Mouse (Mus musculus): ENCODE data around the gene Syt6. TPM values are rescaled to one million over a fixed set of nuclear protein-coding genes. Genes with fewer than 3 reads are reported as not detected.

The Syt6 gene
- polyA plus RNA-seq (2015; fragmentation: Nextera tagmentation; extraction: Ambion mirVana), result 0.51 and 0.59 TPM in 2 replicates

- Histone ChIP-seq H3K9me3 (no peaks in the 10 kb centered on the region), H3K27me3 (peaks cover 82% of the 10 kb centered on the region), H3K27ac (no peak within 1 kb of the TSS), H3K4me3 (peak within 1 kb of the TSS; percentile 46), H3K4me1 (peaks cover 17% of the 10 kb centered on the region), H3K9ac (peak within 1 kb of the TSS; percentile 23; the same call in 1 of the 2 replicates), H3K4me2 (peak within 1 kb of the TSS; percentile 95), H3K36me3 (no peaks in the 10 kb centered on the region)
- 0 out of 2 replicates have a peak, but pooled peaks have one; percentile 20 for ATAC-seq (ENCODE audit: borderline replicate concordance, extremely low read depth, low FRiP score, low TSS enrichment)
- 2% methylated on average over 44 of the region's 44 CpGs for WGBS
Observed at GRCm38 (mm10) chr3:103575156-103575892, at the start of gene Syt6. Gene Syt6, plus strand, starts transcription at chr3:103575231.

- H3K36me3 ChIP-seq, result no peaks in the 10 kb centered on the region
- no peak overlapping the region for H3K4me3 ChIP-seq
- H3K27ac ChIP-seq, result peak overlapping the region; percentile 42
- ATAC-seq (ENCODE audit: borderline replicate concordance, extremely low read depth, low FRiP score, low TSS enrichment), result peak; percentile 39; the same call in 1 of the 2 replicates
- H3K9me3 ChIP-seq, result no peaks in the 10 kb centered on the region
- no peaks in the 10 kb centered on the region for H3K27me3 ChIP-seq
- peak overlapping the region; percentile 5; the same call in 1 of the 2 replicates for H3K4me2 ChIP-seq
- no peak overlapping the region for H3K9ac ChIP-seq
- H3K4me1 ChIP-seq, result no peaks in the 10 kb centered on the region
- WGBS, result 43% methylated on average over 4 of the region's 4 CpGs
Observed at GRCm38 (mm10) chr3:103526201-103526704, 48.8 kb upstream of the Syt6 start.

GRCm38 (mm10) chr3:103526864-103527263 is 48.2 kb upstream of the Syt6 start:
- peak overlapping the region; percentile 42 for H3K27ac ChIP-seq
- no peaks in the 10 kb centered on the region for H3K36me3 ChIP-seq
- no peaks in the 10 kb centered on the region for H3K4me1 ChIP-seq
- ATAC-seq (ENCODE audit: borderline replicate concordance, extremely low read depth, low FRiP score, low TSS enrichment), result peak; percentile 75; the same call in 1 of the 2 replicates
- H3K4me2 ChIP-seq, result peak overlapping the region; percentile 5; the same call in 1 of the 2 replicates
- no peak overlapping the region for H3K9ac ChIP-seq
- H3K4me3 ChIP-seq, result no peak overlapping the region
- WGBS, result 9% methylated on average over 2 of the region's 2 CpGs
- no peaks in the 10 kb centered on the region for H3K27me3 ChIP-seq
- no peaks in the 10 kb centered on the region for H3K9me3 ChIP-seq

DNA sequence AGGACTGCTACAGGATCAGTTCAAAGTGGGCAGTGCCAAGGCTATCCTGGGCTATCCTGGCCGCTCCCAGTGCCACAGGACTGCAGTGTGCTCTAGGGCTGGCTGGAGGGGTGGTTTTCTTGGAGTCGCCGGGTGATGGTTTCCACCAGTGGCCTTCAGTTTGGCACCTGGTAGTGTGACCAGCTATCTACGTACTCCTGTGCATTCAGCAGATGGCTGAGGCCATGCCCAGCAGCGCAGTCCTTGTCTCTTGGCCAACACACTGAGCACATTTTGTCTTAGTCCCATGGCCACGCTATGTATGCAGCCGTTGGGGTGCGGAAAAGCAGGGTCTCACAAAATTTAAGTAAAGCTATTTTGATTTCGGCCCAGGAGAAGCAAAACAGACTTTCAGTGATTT is 41.0 kb upstream of the Syt6 start:
- Histone ChIP-seq H3K27me3 (no peaks in the 10 kb centered on the region), H3K9ac (no peak overlapping the region), H3K4me1 (peaks cover 10% of the 10 kb centered on the region; the same call in 1 of the 2 replicates), H3K36me3 (no peaks in the 10 kb centered on the region), H3K4me2 (no peak overlapping the region), H3K27ac (no peak overlapping the region), H3K9me3 (no peaks in the 10 kb centered on the region), H3K4me3 (no peak overlapping the region)
- 95% methylated on average over 9 of the region's 9 CpGs for WGBS
- ATAC-seq (ENCODE audit: borderline replicate concordance, extremely low read depth, low FRiP score, low TSS enrichment), result no peak

- 32% methylated on average over 5 of the region's 5 CpGs for WGBS
- H3K9me3 ChIP-seq, result no peaks in the 10 kb centered on the region
- peaks cover 14% of the 10 kb centered on the region; the same call in 1 of the 2 replicates for H3K4me1 ChIP-seq
- no peak overlapping the region for H3K4me2 ChIP-seq
- H3K27me3 ChIP-seq, result no peaks in the 10 kb centered on the region
- H3K36me3 ChIP-seq, result no peaks in the 10 kb centered on the region
- no peak for ATAC-seq (ENCODE audit: borderline replicate concordance, extremely low read depth, low FRiP score, low TSS enrichment)
- no peak overlapping the region for H3K4me3 ChIP-seq
- no peak overlapping the region for H3K27ac ChIP-seq
- H3K9ac ChIP-seq, result no peak overlapping the region
Observed at GRCm38 (mm10) chr3:103535207-103535606, 39.8 kb upstream of the Syt6 start.

GRCm38 (mm10) chr3:103539148-103539547 is 35.9 kb upstream of the Syt6 start:
- Histone ChIP-seq H3K4me2 (no peak overlapping the region), H3K27me3 (no peaks in the 10 kb centered on the region), H3K4me1 (peaks cover 14% of the 10 kb centered on the region; the same call in 1 of the 2 replicates), H3K36me3 (no peaks in the 10 kb centered on the region), H3K9ac (no peak overlapping the region), H3K4me3 (no peak overlapping the region), H3K9me3 (no peaks in the 10 kb centered on the region), H3K27ac (no peak overlapping the region)
- ATAC-seq (ENCODE audit: borderline replicate concordance, extremely low read depth, low FRiP score, low TSS enrichment), result no peak
- 50% methylated on average over 7 of the region's 7 CpGs for WGBS

- no peak overlapping the region for H3K27ac ChIP-seq
- 39% methylated on average over 2 of the region's 2 CpGs for WGBS
- H3K36me3 ChIP-seq, result no peaks in the 10 kb centered on the region
- no peaks in the 10 kb centered on the region for H3K9me3 ChIP-seq
- H3K4me3 ChIP-seq, result no peak overlapping the region
- H3K4me1 ChIP-seq, result no peaks in the 10 kb centered on the region
- ATAC-seq (ENCODE audit: borderline replicate concordance, extremely low read depth, low FRiP score, low TSS enrichment), result no peak
- H3K4me2 ChIP-seq, result no peak overlapping the region
- H3K9ac ChIP-seq, result no peak overlapping the region
- no peaks in the 10 kb centered on the region for H3K27me3 ChIP-seq
Observed at GRCm38 (mm10) chr3:103546166-103546565, 28.9 kb upstream of the Syt6 start.

GRCm38 (mm10) chr3:103546626-103547025 is 28.4 kb upstream of the Syt6 start:
- H3K4me3 ChIP-seq, result no peak overlapping the region
- ATAC-seq (ENCODE audit: borderline replicate concordance, extremely low read depth, low FRiP score, low TSS enrichment), result no peak
- H3K27me3 ChIP-seq, result no peaks in the 10 kb centered on the region
- H3K9ac ChIP-seq, result no peak overlapping the region
- no peak overlapping the region for H3K27ac ChIP-seq
- WGBS, result 24% methylated on average over 3 of the region's 3 CpGs
- no peaks in the 10 kb centered on the region for H3K9me3 ChIP-seq
- no peaks in the 10 kb centered on the region for H3K4me1 ChIP-seq
- H3K36me3 ChIP-seq, result no peaks in the 10 kb centered on the region
- H3K4me2 ChIP-seq, result no peak overlapping the region

DNA sequence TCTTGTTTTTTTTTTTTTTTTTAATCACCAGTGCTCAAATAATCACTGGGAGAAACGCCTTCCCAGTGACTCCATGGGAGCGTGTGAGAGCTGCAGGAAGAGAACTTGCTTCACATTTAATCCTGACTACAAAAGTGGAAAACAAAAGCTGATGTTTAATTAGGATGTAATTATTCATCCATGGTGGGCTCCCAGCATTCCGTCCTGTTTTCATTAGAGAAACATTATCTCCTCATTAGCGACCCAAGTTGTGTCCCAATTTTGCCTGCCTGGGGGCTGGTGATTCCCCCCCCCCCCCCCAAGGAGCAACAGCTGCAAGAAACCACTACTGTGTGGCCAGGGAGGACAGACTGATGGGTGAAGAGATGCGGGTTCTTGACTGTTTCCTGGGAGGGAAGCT is 24.8 kb upstream of the Syt6 start:
- H3K4me3 ChIP-seq, result no peak overlapping the region
- no peaks in the 10 kb centered on the region for H3K4me1 ChIP-seq
- no peak overlapping the region for H3K27ac ChIP-seq
- no peak overlapping the region for H3K4me2 ChIP-seq
- H3K27me3 ChIP-seq, result no peaks in the 10 kb centered on the region
- ATAC-seq (ENCODE audit: borderline replicate concordance, extremely low read depth, low FRiP score, low TSS enrichment), result no peak
- 51% methylated on average over 5 of the region's 5 CpGs for WGBS
- no peaks in the 10 kb centered on the region for H3K36me3 ChIP-seq
- H3K9me3 ChIP-seq, result no peaks in the 10 kb centered on the region
- no peak overlapping the region for H3K9ac ChIP-seq

- Histone ChIP-seq H3K27ac (no peak overlapping the region), H3K27me3 (peaks cover 13% of the 10 kb centered on the region), H3K36me3 (no peaks in the 10 kb centered on the region), H3K9ac (no peak overlapping the region), H3K4me3 (no peak overlapping the region), H3K4me2 (no peak overlapping the region), H3K9me3 (no peaks in the 10 kb centered on the region), H3K4me1 (no peaks in the 10 kb centered on the region)
- WGBS, result 70% methylated on average over 3 of the region's 3 CpGs
- no peak for ATAC-seq (ENCODE audit: borderline replicate concordance, extremely low read depth, low FRiP score, low TSS enrichment)
Observed at GRCm38 (mm10) chr3:103567226-103567625, 7.8 kb upstream of the Syt6 start.

DNA sequence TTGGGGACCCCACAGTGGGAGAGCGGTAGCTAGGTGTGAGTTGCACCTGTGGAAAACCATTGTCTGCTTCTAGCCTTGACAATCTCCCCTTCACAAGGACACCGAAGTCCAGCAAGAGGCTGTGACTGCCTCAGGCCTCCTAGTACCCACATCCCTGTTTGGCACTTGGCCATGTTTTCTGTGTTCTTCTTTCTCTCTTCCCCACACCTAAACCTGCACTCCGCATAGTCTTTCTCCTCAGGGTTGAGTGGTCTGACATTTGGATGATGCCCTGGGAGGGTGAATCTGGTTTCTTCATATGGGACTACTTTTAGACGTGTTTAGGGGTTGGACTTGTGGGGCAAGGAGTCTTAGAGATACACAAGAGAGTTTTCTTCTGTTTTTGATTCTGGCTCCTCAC is 2.5 kb upstream of the Syt6 start:
- Histone ChIP-seq H3K4me1 (peaks cover 17% of the 10 kb centered on the region), H3K27ac (no peak overlapping the region), H3K9me3 (no peaks in the 10 kb centered on the region), H3K4me3 (no peak overlapping the region), H3K9ac (no peak overlapping the region), H3K27me3 (peaks cover 66% of the 10 kb centered on the region), H3K4me2 (no peak overlapping the region), H3K36me3 (no peaks in the 10 kb centered on the region)
- 73% methylated on average over 4 of the region's 4 CpGs for WGBS
- no peak for ATAC-seq (ENCODE audit: borderline replicate concordance, extremely low read depth, low FRiP score, low TSS enrichment)

DNA sequence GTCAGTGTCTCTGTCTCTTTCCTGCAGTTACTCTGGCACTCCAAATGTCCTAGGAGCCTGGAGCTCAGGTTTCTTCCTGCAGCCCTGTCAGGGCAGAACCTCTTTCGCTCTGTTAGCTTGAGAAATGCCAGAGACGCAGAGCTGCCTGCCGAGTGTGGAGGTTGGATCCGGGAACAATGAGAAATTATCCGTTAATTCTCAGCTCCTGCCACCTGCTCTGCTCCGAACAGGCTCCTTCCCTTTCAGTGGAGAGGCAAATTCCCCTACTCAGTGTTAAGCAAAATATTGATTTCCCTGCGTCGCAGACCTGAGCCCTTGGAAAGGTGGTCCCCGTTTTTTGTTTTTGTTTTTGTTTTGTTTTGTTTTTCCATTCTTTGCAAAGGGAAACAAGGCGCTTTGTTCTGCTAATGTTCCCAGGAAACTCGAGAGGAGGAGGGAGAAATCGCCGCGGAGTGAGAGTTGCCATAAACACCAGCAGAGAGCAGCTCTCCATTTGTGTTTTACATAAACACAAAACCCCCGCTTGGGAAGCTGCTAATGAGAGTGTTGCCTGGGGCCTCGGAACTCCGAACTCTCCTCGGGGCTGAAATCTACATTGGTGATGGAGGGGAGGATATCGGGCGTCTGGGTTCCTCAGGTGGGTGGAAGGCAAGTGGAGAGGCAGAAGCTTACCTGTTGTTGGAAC is 1.8 kb upstream of the Syt6 start:
- H3K9ac ChIP-seq, result no peak overlapping the region
- no peak overlapping the region for H3K27ac ChIP-seq
- 3% methylated on average over 20 of the region's 20 CpGs for WGBS
- H3K36me3 ChIP-seq, result no peaks in the 10 kb centered on the region
- no peak for ATAC-seq (ENCODE audit: borderline replicate concordance, extremely low read depth, low FRiP score, low TSS enrichment)
- peaks cover 73% of the 10 kb centered on the region for H3K27me3 ChIP-seq
- H3K4me2 ChIP-seq, result no peak overlapping the region
- no peak overlapping the region for H3K4me3 ChIP-seq
- peaks cover 17% of the 10 kb centered on the region for H3K4me1 ChIP-seq
- H3K9me3 ChIP-seq, result no peaks in the 10 kb centered on the region

Measured in lung, embryonic 15.5 days (tissue).